Mouse (Mus musculus): ENCODE results near the gene Cul4a.
A peak's percentile ranks its signal among the peaks of the same experiment; 100 is the strongest.
"Not testable (repeated sequence)": the region's sequence is repeated elsewhere in the genome, so short reads cannot be mapped to it uniquely, and the experiment has no call there.

The Cul4a gene

GRCm38 (mm10) chr8:13105087-13105881 is at the start of gene Cul4a, which contains the start of gene Pcid2:
TSS of gene Cul4a (plus strand) at chr8:13105621.
TSS of gene Pcid2 (minus strand) at chr8:13105459.
- peak; percentile 98 for DNase-seq

- DNase-seq, result peak; percentile 22
Measured at GRCm38 (mm10) chr8:13057351-13057750, 48.1 kb upstream of the Cul4a start.

GRCm38 (mm10) chr8:13060441-13061150 is 44.8 kb upstream of the Cul4a start, which contains the start of gene Proz:
TSS of gene Proz (plus strand) at chr8:13060914.
- DNase-seq, result no peak

- DNase-seq, result peak; percentile 67
Measured at GRCm38 (mm10) chr8:13063112-13063511, 42.3 kb upstream of the Cul4a start.

GRCm38 (mm10) chr8:13073255-13073654 is 32.2 kb upstream of the Cul4a start:
- DNase-seq, result no peak

GRCm38 (mm10) chr8:13075044-13075443 is 30.4 kb upstream of the Cul4a start:
- peak; percentile 67 for DNase-seq

- DNase-seq, result not testable (repeated sequence)
Measured at GRCm38 (mm10) chr8:13075579-13075978, 29.8 kb upstream of the Cul4a start.

GRCm38 (mm10) chr8:13077542-13077941 is 27.9 kb upstream of the Cul4a start:
- DNase-seq, result no peak

GRCm38 (mm10) chr8:13104691-13105086 is 732 bp upstream of the Cul4a start:
- peak; percentile 93 for DNase-seq

GRCm38 (mm10) chr8:13105908-13106551 is 609 bp downstream of the Cul4a start:
- peak; percentile 18 for DNase-seq

- DNase-seq, result no peak
Measured at GRCm38 (mm10) chr8:13107990-13108638, 2.7 kb downstream of the Cul4a start.

GRCm38 (mm10) chr8:13108967-13109366 is 3.5 kb downstream of the Cul4a start:
- DNase-seq, result no peak

- no peak for DNase-seq
Measured at GRCm38 (mm10) chr8:13109416-13109960, 4.1 kb downstream of the Cul4a start.

- DNase-seq, result no peak
Measured at GRCm38 (mm10) chr8:13111917-13112316, 6.5 kb downstream of the Cul4a start.

- no peak for DNase-seq
Measured at GRCm38 (mm10) chr8:13113232-13113631, 7.8 kb downstream of the Cul4a start.

- DNase-seq, result no peak
Measured at GRCm38 (mm10) chr8:13117096-13117495, 11.7 kb downstream of the Cul4a start.

- DNase-seq, result no peak
Measured at GRCm38 (mm10) chr8:13118516-13118915, 13.1 kb downstream of the Cul4a start.

GRCm38 (mm10) chr8:13120882-13121665 is 15.7 kb downstream of the Cul4a start:
- no peak for DNase-seq

- no peak for DNase-seq
Measured at GRCm38 (mm10) chr8:13122887-13123421, 17.5 kb downstream of the Cul4a start.

- DNase-seq, result peak; percentile 10
Measured at GRCm38 (mm10) chr8:13124897-13125296, 19.5 kb downstream of the Cul4a start.

- DNase-seq, result peak; percentile 85
Measured at GRCm38 (mm10) chr8:13132220-13132619, 26.8 kb downstream of the Cul4a start.

Measured in lung, postnatal 36 days (tissue).